Mouse (Mus musculus) layer of hippocampus, adult 11-12 months (tissue): Measurements from ENCODE around the gene Olfr888.

Experiments
- DNase-seq: peaks from one replicate; pipeline ENCODE4 v3.0.0; 2022; ENCODE audit warnings: low spot score

The Olfr888 gene

DNA sequence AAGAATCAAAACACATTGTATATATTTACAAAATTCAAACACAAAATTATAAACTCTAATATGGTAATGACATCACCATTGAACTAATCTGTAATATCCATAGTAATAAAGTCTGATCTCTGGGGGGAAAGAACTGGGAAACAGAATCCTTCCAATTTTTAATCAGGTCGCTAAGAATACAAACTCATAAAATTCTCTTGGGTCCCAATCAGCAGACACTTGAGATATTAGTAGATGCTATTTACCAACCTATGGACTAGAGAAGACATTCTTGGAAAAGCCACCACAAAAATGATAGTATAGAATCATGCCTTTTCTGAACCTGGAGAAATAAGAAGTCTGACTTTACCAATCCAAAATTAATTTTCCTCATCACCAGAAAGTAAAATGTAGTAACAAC is at the start of gene Olfr888:
Gene Olfr888 (plus strand): TSS at position 301 of the 400 bp plus-strand sequence.
- no peak for DNase-seq

DNA sequence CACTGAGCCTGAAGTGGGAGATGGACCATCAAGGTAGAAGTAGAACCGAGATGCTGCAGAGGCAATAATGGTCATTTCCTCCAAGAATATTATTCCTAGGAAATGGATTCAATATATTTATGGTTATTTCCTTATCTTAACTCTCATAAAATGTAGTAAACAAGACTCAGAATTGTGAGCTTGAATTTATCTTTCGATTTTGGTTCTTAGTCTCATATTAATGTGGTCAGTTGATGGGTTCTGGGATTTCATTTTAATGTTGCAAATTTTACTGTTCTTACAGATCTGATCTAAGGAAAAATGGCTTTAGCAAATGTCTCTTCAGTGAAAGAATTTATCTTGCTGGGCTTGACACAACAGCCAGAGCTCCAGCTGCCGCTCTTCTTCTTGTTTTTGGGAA is 46.9 kb upstream of the Olfr888 start, which contains the start of gene Olfr885:
Gene Olfr885 (plus strand): TSS at position 301 of the 400 bp plus-strand sequence.
- no peak for DNase-seq

DNA sequence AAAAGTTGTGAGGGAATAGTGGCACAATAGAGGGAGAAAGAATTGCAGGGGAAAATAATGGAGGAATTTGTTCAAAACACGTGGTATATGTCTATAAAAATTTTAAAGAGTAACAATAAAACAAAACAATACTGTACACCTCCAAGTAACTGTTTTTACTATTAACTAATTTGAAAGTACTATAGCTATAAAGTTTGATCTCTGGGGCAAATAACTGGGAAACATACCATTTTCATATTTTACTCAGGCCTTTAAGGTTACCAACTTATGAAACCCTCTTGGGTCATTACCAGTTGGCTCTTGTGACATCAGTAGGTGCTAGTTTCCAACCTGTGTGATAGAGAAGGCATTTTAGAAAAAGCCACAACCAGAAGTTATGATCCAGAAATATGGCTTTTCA is 24.2 kb upstream of the Olfr888 start, which contains the start of gene Olfr887:
Gene Olfr887 (plus strand): TSS at position 301 of the 400 bp plus-strand sequence.
- no peak for DNase-seq

DNA sequence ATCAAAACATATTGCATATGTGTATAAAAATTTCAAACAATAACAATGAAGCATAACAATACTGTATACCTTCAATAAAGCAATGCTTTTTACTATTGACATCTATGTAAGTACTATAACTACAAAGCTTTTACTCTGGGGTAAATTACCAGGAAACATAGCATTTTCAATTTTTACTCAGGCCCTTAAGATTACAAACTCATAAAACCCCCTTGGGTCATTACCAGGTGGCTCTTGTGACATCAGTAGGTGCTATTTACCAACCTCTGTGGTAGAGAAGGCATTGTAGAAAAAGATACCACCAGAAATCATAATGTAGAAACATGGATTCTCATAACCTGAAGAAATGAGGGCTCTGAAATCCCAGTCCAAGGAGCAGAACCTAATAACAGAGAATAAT is 7.0 kb downstream of the Olfr888 start, which contains the start of gene Olfr889:
Gene Olfr889 (plus strand): TSS at position 301 of the 400 bp plus-strand sequence.
- DNase-seq = no peak

DNA sequence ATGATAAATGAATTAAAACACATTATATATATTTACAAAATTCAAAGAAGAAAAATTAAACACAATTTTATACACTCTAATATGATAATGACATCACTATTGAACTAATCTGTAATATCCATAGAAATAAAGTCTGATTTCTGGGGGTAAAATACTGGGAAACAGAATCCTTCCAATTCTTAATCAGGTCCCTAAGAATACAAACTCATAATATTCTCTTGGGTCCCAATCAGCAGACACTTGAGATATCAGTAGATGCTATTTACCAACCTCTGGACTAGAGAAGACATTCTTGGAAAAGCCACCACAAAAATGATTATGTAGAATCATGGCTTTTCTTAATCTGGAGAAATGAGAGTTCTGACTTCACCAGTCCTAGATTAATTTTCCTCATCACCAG is 34.3 kb downstream of the Olfr888 start, which contains the start of gene Olfr890:
Gene Olfr890 (plus strand): TSS at position 301 of the 400 bp plus-strand sequence.
- DNase-seq = no peak
